Mouse (Mus musculus) lung, adult 2 months (tissue): ENCODE measurements around the gene Fcamr. TPM values are rescaled to one million over a fixed set of nuclear protein-coding genes. Genes with fewer than 3 reads are reported as not detected.

Experiments
- DNase-seq: peaks from one replicate; pipeline ENCODE4 v3.0.0; 2022
- H3K4me1 ChIP-seq: fragments of 200-500 bp; 2 replicates; pipeline ENCODE4 v1.6.1; 2011; ENCODE audit warnings: low read length; ENCODE audit not compliant: control insufficient read depth, insufficient read depth
- H3K4me3 ChIP-seq: fragments of 200-500 bp; replicated peaks from 2 replicates; pipeline ENCODE3; 2011; ENCODE audit warnings: low read depth, mild to moderate bottlenecking, control low read depth, low read length; ENCODE audit errors: extremely low read depth
- CTCF ChIP-seq: fragments of 200-500 bp; IDR thresholded peaks from 2 replicates; pipeline ENCODE4 v1.5.1; 2011; ENCODE audit warnings: mild to moderate bottlenecking, low read length, control low read depth; ENCODE audit not compliant: insufficient read depth
- POLR2A ChIP-seq: fragments of 200-500 bp; IDR thresholded peaks from 2 replicates; pipeline ENCODE4 v1.6.1; 2011; ENCODE audit warnings: low read depth, mild to moderate bottlenecking, control low read depth, low read length, borderline replicate concordance; ENCODE audit errors: extremely low read depth
- WGBS: fragments of 180-500 bp; shearing (Covaris S2); methylation state at CpG from one replicate; pipeline ENCODE4 v1.1.7; 2018; 5-methylcytosine and 5-hydroxymethylcytosine counted together
- polyA plus RNA-seq: library from polyadenylated mRNA; depleted of rRNA; stranded (reverse); fragments of >200 nt; gene quantifications from 2 replicates; pipeline ENCODE4 v1.2.3, GENCODE M21; 2012

Gene Fcamr
- polyA plus RNA-seq, 1 experiment = 1.3 TPM

- TF ChIP-seq CTCF (no peak), POLR2A (no peak)
- H3K4me1 ChIP-seq = no peaks in the 10 kb centered on the region
- no peak for DNase-seq
- H3K4me3 ChIP-seq = no peak overlapping the region
- WGBS = 54% methylated on average over 3 of the region's 3 CpGs
These were observed 2.2 kb upstream of the Fcamr start for GRCm38 (mm10) chr1:130798551-130798950.

- WGBS = 91% methylated on average over 2 of the region's 2 CpGs
- H3K4me3 ChIP-seq = no peak overlapping the region
- DNase-seq = no peak
- H3K4me1 ChIP-seq = no peaks in the 10 kb centered on the region
- TF ChIP-seq POLR2A (no peak), CTCF (no peak)
These were observed 1.3 kb upstream of the Fcamr start for GRCm38 (mm10) chr1:130799399-130799798.

- no peak for DNase-seq
- WGBS = 62% methylated on average over 2 of the region's 2 CpGs
- TF ChIP-seq POLR2A (no peak), CTCF (no peak)
- no peaks in the 10 kb centered on the region for H3K4me1 ChIP-seq
- H3K4me3 ChIP-seq = no peak overlapping the region
These were observed 809 bp downstream of the Fcamr start for GRCm38 (mm10) chr1:130801511-130801910.

- DNase-seq = no peak
- 40% methylated on average over 6 of the region's 6 CpGs for whole genome bisulfite sequencing
- no peak for TF ChIP-seq POLR2A
- no peak for TF ChIP-seq CTCF
- Histone ChIP-seq H3K4me1 (no peaks in the 10 kb centered on the region), H3K4me3 (no peak overlapping the region)
These were observed 2.3 kb downstream of the Fcamr start for GRCm38 (mm10) chr1:130802976-130803375.

GRCm38 (mm10) chr1:130804279-130804678 lies 3.6 kb downstream of the Fcamr start:
- DNase-seq = no peak
- Histone ChIP-seq H3K4me3 (no peak overlapping the region), H3K4me1 (no peaks in the 10 kb centered on the region)
- no peak for TF ChIP-seq CTCF
- no peak for TF ChIP-seq POLR2A
- 55% methylated on average over 6 of the region's 6 CpGs for WGBS

- Histone ChIP-seq H3K4me1 (no peaks in the 10 kb centered on the region), H3K4me3 (no peak overlapping the region)
- WGBS = 68% methylated on average over 3 of the region's 3 CpGs
- TF ChIP-seq POLR2A = no peak
- no peak for TF ChIP-seq CTCF
- no peak for DNase-seq
These were observed 10.2 kb downstream of the Fcamr start for GRCm38 (mm10) chr1:130810906-130811305.

GRCm38 (mm10) chr1:130811316-130811715 lies 10.6 kb downstream of the Fcamr start:
- 67% methylated on average over 17 of the region's 17 CpGs for WGBS

GRCm38 (mm10) chr1:130819737-130820136 lies 19.0 kb downstream of the Fcamr start:
- Histone ChIP-seq H3K4me1 (no peaks in the 10 kb centered on the region), H3K4me3 (no peak overlapping the region)
- DNase-seq = no peak
- TF ChIP-seq CTCF = no peak
- TF ChIP-seq POLR2A = no peak
- 50% methylated on average over 1 of the region's 1 CpGs for WGBS

More at GRCm38 (mm10) chr1:130811316-130811715, 10.6 kb downstream of the Fcamr start:
- TF ChIP-seq CTCF (no peak), POLR2A (no peak)
- H3K4me3 ChIP-seq = no peak overlapping the region
- no peaks in the 10 kb centered on the region for H3K4me1 ChIP-seq
- DNase-seq = no peak

- TF ChIP-seq POLR2A = no peak
- no peak for TF ChIP-seq CTCF
- WGBS = 62% methylated on average over 7 of the region's 7 CpGs
- H3K4me1 ChIP-seq = no peaks in the 10 kb centered on the region
- H3K4me3 ChIP-seq = no peak overlapping the region
- DNase-seq = peak; percentile 27
These were observed 19.8 kb downstream of the Fcamr start for GRCm38 (mm10) chr1:130820316-130821148.

- TF ChIP-seq POLR2A (no peak), CTCF (no peak)
- Histone ChIP-seq H3K4me1 (no peaks in the 10 kb centered on the region), H3K4me3 (no peak overlapping the region)
- no peak for DNase-seq
- 55% methylated on average over 2 of the region's 2 CpGs for WGBS
These were observed 20.4 kb downstream of the Fcamr start for GRCm38 (mm10) chr1:130821149-130821471.
